ENCODE assay signal across 8 mouse cellular contexts in the genomic region with DNA sequence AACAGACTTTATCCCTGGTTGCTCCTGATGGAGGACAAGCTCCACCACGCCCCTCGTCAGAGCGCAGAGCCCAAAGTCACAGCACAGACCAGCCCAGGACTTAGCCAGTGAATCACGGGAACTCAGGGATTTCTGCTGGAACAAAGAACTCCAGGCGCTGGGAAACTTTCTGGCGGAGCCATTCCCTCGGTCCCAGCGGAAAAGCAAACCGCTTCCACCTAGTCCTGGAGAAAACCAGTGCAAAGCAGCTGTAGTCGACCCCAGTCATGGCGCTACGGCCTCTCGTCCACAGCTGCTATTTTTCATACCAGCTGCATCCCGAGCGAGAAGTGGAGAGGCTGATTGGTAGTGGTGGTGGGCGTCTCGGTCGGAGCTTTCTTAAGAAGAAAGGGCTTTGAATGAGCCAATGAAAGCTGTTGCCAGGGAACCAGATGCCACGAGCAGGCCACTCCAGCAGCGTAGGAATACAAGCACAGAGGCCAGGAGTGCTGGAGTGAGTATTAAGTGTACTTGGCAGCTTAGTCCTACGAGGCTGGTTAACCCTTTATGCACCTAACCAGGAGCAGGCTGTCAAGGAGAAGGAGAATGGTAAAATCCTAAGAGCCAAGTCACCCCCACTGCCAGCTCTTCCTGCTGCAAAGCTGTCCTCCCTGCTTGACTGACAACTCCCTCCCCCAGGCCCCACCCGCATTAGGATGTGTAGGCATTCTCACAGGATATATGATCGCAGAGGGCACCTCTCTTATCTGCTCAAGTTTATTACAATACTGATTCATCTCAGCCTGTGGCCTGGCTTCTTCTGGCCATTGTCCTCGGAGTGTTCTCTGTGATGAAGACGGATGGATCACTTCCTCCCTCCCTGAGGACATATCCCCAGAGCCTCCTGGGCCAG. TPM values are rescaled to one million over a fixed set of nuclear protein-coding genes. Genes with fewer than 3 reads are reported as not detected.
A peak's percentile ranks its signal among the peaks of the same experiment; 100 is the strongest.
DNase-seq lines count a peak whose midpoint lies in the region; ATAC-seq lines count a peak whose summit lies in the region.

A gene (plus strand): TSS at position 239 of the 892 bp plus-strand sequence.

- H3K4me1 ChIP-seq in kidney, embryonic 14.5 days (ENCODE audit: control insufficient read depth, insufficient read depth, low read length): peaks cover 30% of the 10 kb centered on the region
- peaks cover 22% of the 10 kb centered on the region for H3K4me1 ChIP-seq in limb, embryonic 11.5 days (ENCODE audit: control insufficient read depth, insufficient read depth, low read length)
- H3K4me1 ChIP-seq in midbrain, embryonic 16.5 days (ENCODE audit: control insufficient read depth, insufficient read depth, low read length): peaks cover 17% of the 10 kb centered on the region

- peak; percentile 9 for DNase-seq in adrenal gland, postnatal 25 days
- DNase-seq in fat pad, adult 2 months (ENCODE audit: extremely low read depth, low read depth, low spot score): peak; percentile 63
- DNase-seq in heart, adult 8-10 months (ENCODE audit: low spot score): peak; percentile 46
- peak; percentile 87 for DNase-seq in limb, embryonic 11.5 days (ENCODE audit: low spot score)
- DNase-seq in telencephalon, adult 2 months (ENCODE audit: low read depth, low spot score): peak; percentile 19
- DNase-seq in spleen, adult 12 weeks (ENCODE audit: low spot score): no peak

- 4% methylated on average over 25 of the region's 25 CpGs for WGBS in kidney, embryonic 14.5 days
- 4% methylated on average over 25 of the region's 25 CpGs for WGBS in limb, embryonic 11.5 days
- under 1% methylated on average over 25 of the region's 25 CpGs for WGBS in midbrain, embryonic 16.5 days

- H3K27ac ChIP-seq in kidney, embryonic 14.5 days (ENCODE audit: low read depth, low read length): peak within 1 kb of the TSS; percentile 92
- peak within 1 kb of the TSS; percentile 95 for H3K27ac ChIP-seq in limb, embryonic 11.5 days (replicated peaks; ENCODE audit: low read depth, low read length)
- peak within 1 kb of the TSS; percentile 91 for H3K27ac ChIP-seq in midbrain, embryonic 16.5 days (ENCODE audit: low read length)

- H3K27me3 ChIP-seq in kidney, embryonic 14.5 days (ENCODE audit: control insufficient read depth, insufficient read depth, low read length): no peaks in the 10 kb centered on the region
- no peaks in the 10 kb centered on the region for H3K27me3 ChIP-seq in limb, embryonic 11.5 days (ENCODE audit: control insufficient read depth, insufficient read depth, low read length)
- H3K27me3 ChIP-seq in midbrain, embryonic 16.5 days (ENCODE audit: control insufficient read depth, insufficient read depth, low read depth, low read length): no peaks in the 10 kb centered on the region

- H3K9ac ChIP-seq in kidney, embryonic 14.5 days (ENCODE audit: low read depth, low read length): peak within 1 kb of the TSS; percentile 42
- H3K9ac ChIP-seq in limb, embryonic 11.5 days (ENCODE audit: low read length): peak within 1 kb of the TSS; percentile 60
- peak within 1 kb of the TSS; percentile 64 for H3K9ac ChIP-seq in midbrain, embryonic 16.5 days (ENCODE audit: low read depth, low read length)

- H3K4me3 ChIP-seq in kidney, embryonic 14.5 days (ENCODE audit: low read length): peak within 1 kb of the TSS; percentile 30
- H3K4me3 ChIP-seq in limb, embryonic 11.5 days (ENCODE audit: low read depth, low read length): peak within 1 kb of the TSS; percentile 20
- peak within 1 kb of the TSS; percentile 41 for H3K4me3 ChIP-seq in midbrain, embryonic 16.5 days (ENCODE audit: low read depth, low read length)

- peak within 1 kb of the TSS; percentile 52 for H3K4me2 ChIP-seq in kidney, embryonic 14.5 days (replicated peaks; ENCODE audit: low read depth, low read length)
- H3K4me2 ChIP-seq in limb, embryonic 11.5 days (ENCODE audit: low read depth, severe bottlenecking): peak within 1 kb of the TSS; percentile 44
- peak within 1 kb of the TSS; percentile 77 for H3K4me2 ChIP-seq in midbrain, embryonic 16.5 days (ENCODE audit: low read length)

- peak; percentile 84 for ATAC-seq in kidney, embryonic 14.5 days (ENCODE audit: low FRiP score, low TSS enrichment)
- peak; percentile 93 for ATAC-seq in limb, embryonic 11.5 days (ENCODE audit: insufficient number of reproducible peaks, low FRiP score, low TSS enrichment, low read depth)
- peak; percentile 96 for ATAC-seq in midbrain, embryonic 16.5 days

- no peaks in the 10 kb centered on the region for H3K36me3 ChIP-seq in kidney, embryonic 14.5 days (ENCODE audit: control insufficient read depth, insufficient read depth, low read length)
- H3K36me3 ChIP-seq in limb, embryonic 11.5 days (ENCODE audit: control insufficient read depth, insufficient read depth, low read length): no peaks in the 10 kb centered on the region
- no peaks in the 10 kb centered on the region for H3K36me3 ChIP-seq in midbrain, embryonic 16.5 days (ENCODE audit: control insufficient read depth, insufficient read depth, low read length)

- no peaks in the 10 kb centered on the region for H3K9me3 ChIP-seq in kidney, embryonic 14.5 days (ENCODE audit: control insufficient read depth, low read length)
- H3K9me3 ChIP-seq in limb, embryonic 11.5 days (ENCODE audit: control insufficient read depth, low read length): no peaks in the 10 kb centered on the region
- no peaks in the 10 kb centered on the region for H3K9me3 ChIP-seq in midbrain, embryonic 16.5 days (replicated peaks; ENCODE audit: control insufficient read depth, low read length, poor library complexity, severe bottlenecking)

RNA-seq across cellular contexts. Expression of the gene that starts here (rescaled TPM):
- 10.8 and 22.8 TPM in 2 replicates for total RNA-seq in adrenal gland, postnatal 25 days (2021)
- under 1 TPM in 2 of 4 experiments, not detected in 2; 0.16 to 0.53 TPM for total RNA-seq in heart, adult 8-10 months (2022)
- polyA plus RNA-seq in kidney, embryonic 14.5 days (2014; fragmentation: Nextera tagmentation; extraction: Ambion mirVana): 0.90 and 1.4 TPM in 2 replicates
- polyA plus RNA-seq in limb, embryonic 11.5 days (2014; fragmentation: Nextera tagmentation; extraction: Ambion mirVana): 0.51 and 0.55 TPM in 2 replicates
- polyA plus RNA-seq in midbrain, embryonic 16.5 days (2015; fragmentation: Nextera tagmentation; extraction: Ambion mirVana): 11.8 and 14.1 TPM in 2 replicates

Comparison
In these comparisons a context has a peak if more than half of its experiments do, and no peak if none do; other contexts are left out.
1. Peak in DNase-seq in heart, adult 8-10 months; RNA of the gene not detected or under 1 TPM.
2. Peak in DNase-seq, ATAC-seq, H3K4me3 ChIP-seq, H3K27ac ChIP-seq, H3K9ac ChIP-seq and H3K4me2 ChIP-seq in limb, embryonic 11.5 days; RNA of the gene not detected or under 1 TPM.